Mouse (Mus musculus) intestine, embryonic 15.5 days (tissue): Measurements from ENCODE around the gene Amotl1. TPM values are rescaled to one million over a fixed set of nuclear protein-coding genes. Genes with fewer than 3 reads are reported as not detected.

Experiments
- ATAC-seq: fragments of 200-750 bp; cut with Nextera tagmentation; 2 replicates; pipeline ENCODE4 v1.8.0; 2017; ENCODE audit warnings: moderate TSS enrichment, moderate library complexity
- H3K27ac ChIP-seq: fragments of 300-500 bp; sonication (generic); 2 replicates; pipeline ENCODE4 v1.5.1; 2015; ENCODE audit warnings: mild to moderate bottlenecking, inconsistent platforms
- H3K27me3 ChIP-seq: fragments of 300-500 bp; sonication (generic); replicated peaks from 2 replicates; pipeline ENCODE4 v1.6.1; 2015; ENCODE audit warnings: inconsistent platforms
- H3K36me3 ChIP-seq: fragments of 300-500 bp; sonication (generic); 2 replicates; pipeline ENCODE4 v1.6.1; 2015; ENCODE audit warnings: inconsistent platforms
- H3K4me1 ChIP-seq: fragments of 300-500 bp; sonication (generic); replicated peaks from 2 replicates; pipeline ENCODE4 v1.6.1; 2015; ENCODE audit warnings: inconsistent platforms
- H3K4me2 ChIP-seq: fragments of 300-500 bp; sonication (generic); replicated peaks from 2 replicates; pipeline ENCODE4 v1.6.1; 2015; ENCODE audit warnings: mild to moderate bottlenecking, inconsistent platforms
- H3K4me3 ChIP-seq: fragments of 300-500 bp; sonication (generic); replicated peaks from 2 replicates; pipeline ENCODE4 v1.5.1; 2015; ENCODE audit warnings: inconsistent platforms
- H3K9ac ChIP-seq: fragments of 300-500 bp; sonication (generic); 2 replicates; pipeline ENCODE4 v1.6.1; 2015; ENCODE audit warnings: inconsistent platforms
- H3K9me3 ChIP-seq: fragments of 300-500 bp; sonication (generic); 2 replicates; pipeline ENCODE4 v1.6.1; 2016; ENCODE audit warnings: inconsistent platforms
- whole genome bisulfite sequencing: fragments of 180-500 bp; shearing (Covaris S2); methylation state at CpG from one replicate; pipeline ENCODE4 v1.1.7; 2015; 5-methylcytosine and 5-hydroxymethylcytosine counted together
- polyA plus RNA-seq: library from polyadenylated mRNA; unstranded; fragments of >200 nt; fragmentation: Nextera tagmentation; extraction: Ambion mirVana; gene quantifications from 2 replicates; pipeline ENCODE4 v1.2.1, GENCODE M21; 2015

Amotl1 gene
- polyA plus RNA-seq, 1 experiment from 2014 or later: 10.1 TPM

DNA sequence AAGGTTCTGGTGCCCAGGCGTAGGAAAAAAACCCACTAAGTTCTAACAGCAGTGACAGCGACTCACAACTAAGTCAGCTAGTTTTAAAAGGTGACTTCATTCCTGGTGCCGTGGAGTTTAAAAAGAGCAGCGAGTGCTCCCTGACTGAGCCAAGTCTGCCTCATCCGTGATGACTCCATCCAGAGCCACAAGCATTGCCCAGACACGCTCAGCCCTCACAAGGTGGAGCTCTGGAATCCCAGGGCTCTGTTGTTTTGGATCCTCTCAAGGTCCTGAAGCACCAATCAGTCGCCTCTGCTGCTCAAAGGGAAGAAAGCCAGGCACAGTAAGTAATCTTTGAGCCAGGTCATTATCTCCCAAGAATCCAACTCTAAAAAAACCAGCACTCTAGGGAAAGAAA lies 18.0 kb upstream of the Amotl1 start:
- Histone ChIP-seq H3K4me1 (no peaks in the 10 kb centered on the region), H3K9ac (no peak overlapping the region), H3K9me3 (no peaks in the 10 kb centered on the region), H3K4me2 (no peak overlapping the region), H3K27ac (no peak overlapping the region), H3K4me3 (no peak overlapping the region), H3K27me3 (no peaks in the 10 kb centered on the region), H3K36me3 (no peaks in the 10 kb centered on the region)
- WGBS: 67% methylated on average over 7 of the region's 7 CpGs
- no peak for ATAC-seq

GRCm38 (mm10) chr9:14662138-14662537 lies 17.3 kb upstream of the Amotl1 start:
- no peak overlapping the region for H3K4me3 ChIP-seq
- no peaks in the 10 kb centered on the region for H3K27me3 ChIP-seq
- no peaks in the 10 kb centered on the region for H3K9me3 ChIP-seq
- H3K4me2 ChIP-seq: no peak overlapping the region
- no peaks in the 10 kb centered on the region for H3K36me3 ChIP-seq
- no peak overlapping the region for H3K27ac ChIP-seq
- ATAC-seq: no peak
- H3K9ac ChIP-seq: no peak overlapping the region
- WGBS: 71% methylated on average over 9 of the region's 9 CpGs
- no peaks in the 10 kb centered on the region for H3K4me1 ChIP-seq

GRCm38 (mm10) chr9:14657926-14658325 lies 13.1 kb upstream of the Amotl1 start:
- Histone ChIP-seq H3K4me2 (no peak overlapping the region), H3K36me3 (no peaks in the 10 kb centered on the region), H3K9ac (no peak overlapping the region), H3K9me3 (no peaks in the 10 kb centered on the region), H3K4me3 (no peak overlapping the region), H3K27ac (no peak overlapping the region), H3K27me3 (no peaks in the 10 kb centered on the region), H3K4me1 (no peaks in the 10 kb centered on the region)
- WGBS: 41% methylated on average over 2 of the region's 2 CpGs
- ATAC-seq: no peak

- WGBS: 76% methylated on average over 2 of the region's 2 CpGs
- no peak for ATAC-seq
These were observed 9.2 kb upstream of the Amotl1 start for GRCm38 (mm10) chr9:14654010-14654409.

DNA sequence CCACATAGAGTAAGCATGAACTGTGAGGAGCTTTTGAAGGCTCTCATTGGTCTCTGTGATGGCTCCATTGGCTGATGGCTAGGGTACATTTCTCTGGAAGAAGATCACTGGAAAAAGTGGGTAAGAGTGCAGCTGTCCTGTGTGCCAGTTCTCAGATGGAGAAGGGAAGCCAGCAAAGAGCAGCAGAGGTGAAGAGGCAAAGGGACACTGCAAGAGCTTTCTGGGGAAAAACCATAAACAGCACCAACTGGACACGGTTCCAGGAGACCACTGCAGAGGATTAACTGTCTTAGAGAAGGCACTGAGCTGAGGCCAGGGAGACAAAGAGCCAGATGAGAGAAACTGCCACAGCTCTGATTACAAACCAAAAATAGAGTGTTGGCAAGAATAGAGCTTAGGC lies 7.9 kb upstream of the Amotl1 start:
- Histone ChIP-seq H3K9ac (no peak overlapping the region), H3K27ac (no peak overlapping the region), H3K9me3 (no peaks in the 10 kb centered on the region), H3K4me3 (no peak overlapping the region), H3K4me2 (no peak overlapping the region), H3K4me1 (no peaks in the 10 kb centered on the region), H3K36me3 (no peaks in the 10 kb centered on the region), H3K27me3 (no peaks in the 10 kb centered on the region)
- no peak for ATAC-seq
- 71% methylated on average over 1 of the region's 1 CpGs for WGBS

More at GRCm38 (mm10) chr9:14654010-14654409, 9.2 kb upstream of the Amotl1 start:
- Histone ChIP-seq H3K9me3 (no peaks in the 10 kb centered on the region), H3K27me3 (no peaks in the 10 kb centered on the region), H3K9ac (no peak overlapping the region), H3K4me2 (no peak overlapping the region), H3K36me3 (no peaks in the 10 kb centered on the region), H3K4me3 (no peak overlapping the region), H3K4me1 (no peaks in the 10 kb centered on the region), H3K27ac (no peak overlapping the region)

DNA sequence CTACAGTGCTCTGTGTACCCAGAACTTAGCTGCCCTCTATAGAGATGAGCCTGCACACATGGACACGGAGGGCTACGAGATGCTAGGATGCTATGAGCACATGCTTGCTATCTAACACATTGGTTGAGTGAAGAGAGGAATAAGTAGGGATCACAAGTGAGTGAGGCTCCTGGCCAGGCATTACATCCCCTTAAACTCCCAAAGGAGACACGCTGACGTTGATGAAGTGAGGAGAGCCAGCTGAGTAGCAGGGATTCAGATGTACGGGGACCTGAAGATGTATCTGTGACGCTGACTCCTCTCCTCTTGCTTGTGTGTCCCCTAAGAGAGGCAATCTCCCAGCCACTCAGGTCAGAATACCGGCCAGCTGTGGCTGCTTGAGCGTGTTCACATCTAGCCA lies 3.0 kb upstream of the Amotl1 start:
- no peaks in the 10 kb centered on the region; the same call in 1 of the 2 replicates for H3K4me1 ChIP-seq
- no peaks in the 10 kb centered on the region for H3K36me3 ChIP-seq

DNA sequence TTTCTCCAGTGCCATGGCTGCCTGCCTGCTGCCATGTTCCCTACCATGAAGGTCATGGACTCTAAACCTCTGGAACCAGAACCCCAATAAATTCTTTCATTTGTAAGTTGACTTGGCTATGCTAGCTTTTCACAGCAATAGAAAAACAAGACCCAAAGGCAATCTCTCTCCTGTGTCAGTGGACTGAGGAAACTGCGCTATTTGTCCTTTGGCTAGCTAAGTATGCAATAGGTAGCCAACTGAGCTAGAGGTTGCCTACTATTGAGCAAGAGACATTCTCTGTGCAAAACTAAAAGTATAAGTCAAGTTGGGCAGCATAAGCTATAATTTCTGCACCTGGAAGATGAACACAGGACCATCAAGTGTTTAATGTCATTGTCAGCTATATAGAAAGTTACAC lies 1.8 kb upstream of the Amotl1 start:
- Histone ChIP-seq H3K9ac (no peak overlapping the region), H3K36me3 (no peaks in the 10 kb centered on the region), H3K9me3 (no peaks in the 10 kb centered on the region), H3K4me1 (peaks cover 2% of the 10 kb centered on the region; the same call in 1 of the 2 replicates), H3K27ac (no peak overlapping the region), H3K4me2 (no peak overlapping the region), H3K27me3 (no peaks in the 10 kb centered on the region), H3K4me3 (no peak overlapping the region)
- no peak for ATAC-seq
- 93% methylated on average over 1 of the region's 1 CpGs for WGBS

More for the DNA sequence above, 3.0 kb upstream of the Amotl1 start:
- H3K4me3 ChIP-seq: no peak overlapping the region
- H3K9me3 ChIP-seq: no peaks in the 10 kb centered on the region
- H3K4me2 ChIP-seq: no peak overlapping the region
- ATAC-seq: no peak
- H3K27ac ChIP-seq: no peak overlapping the region
- no peak overlapping the region for H3K9ac ChIP-seq
- WGBS: 85% methylated on average over 8 of the region's 8 CpGs
- no peaks in the 10 kb centered on the region for H3K27me3 ChIP-seq

- no peaks in the 10 kb centered on the region for H3K9me3 ChIP-seq
- H3K4me1 ChIP-seq: peaks cover 2% of the 10 kb centered on the region; the same call in 1 of the 2 replicates
- no peaks in the 10 kb centered on the region for H3K27me3 ChIP-seq
- H3K27ac ChIP-seq: no peak overlapping the region
- no peak for ATAC-seq
- no peak overlapping the region for H3K4me3 ChIP-seq
- WGBS: 73% methylated on average over 3 of the region's 3 CpGs
- no peak overlapping the region for H3K4me2 ChIP-seq
- no peak overlapping the region for H3K9ac ChIP-seq
- H3K36me3 ChIP-seq: no peaks in the 10 kb centered on the region
These were observed 1.2 kb upstream of the Amotl1 start for GRCm38 (mm10) chr9:14646061-14646460.

- 67% methylated on average over 6 of the region's 6 CpGs for WGBS
- no peak for ATAC-seq
- no peak overlapping the region for H3K27ac ChIP-seq
These were observed 1.5 kb downstream of the Amotl1 start for GRCm38 (mm10) chr9:14643328-14643727.

GRCm38 (mm10) chr9:14642251-14643021 lies 2.4 kb downstream of the Amotl1 start:
- H3K36me3 ChIP-seq: no peaks in the 10 kb centered on the region
- H3K4me3 ChIP-seq: no peak overlapping the region
- 23% methylated on average over 5 of the region's 5 CpGs for WGBS
- peaks cover 2% of the 10 kb centered on the region; the same call in 1 of the 2 replicates for H3K4me1 ChIP-seq
- H3K9me3 ChIP-seq: no peaks in the 10 kb centered on the region
- H3K27ac ChIP-seq: no peak overlapping the region
- H3K27me3 ChIP-seq: no peaks in the 10 kb centered on the region
- no peak overlapping the region for H3K9ac ChIP-seq
- no peak for ATAC-seq
- no peak overlapping the region for H3K4me2 ChIP-seq

More at GRCm38 (mm10) chr9:14643328-14643727, 1.5 kb downstream of the Amotl1 start:
- Histone ChIP-seq H3K27me3 (no peaks in the 10 kb centered on the region), H3K4me2 (no peak overlapping the region), H3K4me1 (peaks cover 2% of the 10 kb centered on the region; the same call in 1 of the 2 replicates), H3K9ac (no peak overlapping the region), H3K4me3 (no peak overlapping the region), H3K36me3 (no peaks in the 10 kb centered on the region), H3K9me3 (no peaks in the 10 kb centered on the region)

DNA sequence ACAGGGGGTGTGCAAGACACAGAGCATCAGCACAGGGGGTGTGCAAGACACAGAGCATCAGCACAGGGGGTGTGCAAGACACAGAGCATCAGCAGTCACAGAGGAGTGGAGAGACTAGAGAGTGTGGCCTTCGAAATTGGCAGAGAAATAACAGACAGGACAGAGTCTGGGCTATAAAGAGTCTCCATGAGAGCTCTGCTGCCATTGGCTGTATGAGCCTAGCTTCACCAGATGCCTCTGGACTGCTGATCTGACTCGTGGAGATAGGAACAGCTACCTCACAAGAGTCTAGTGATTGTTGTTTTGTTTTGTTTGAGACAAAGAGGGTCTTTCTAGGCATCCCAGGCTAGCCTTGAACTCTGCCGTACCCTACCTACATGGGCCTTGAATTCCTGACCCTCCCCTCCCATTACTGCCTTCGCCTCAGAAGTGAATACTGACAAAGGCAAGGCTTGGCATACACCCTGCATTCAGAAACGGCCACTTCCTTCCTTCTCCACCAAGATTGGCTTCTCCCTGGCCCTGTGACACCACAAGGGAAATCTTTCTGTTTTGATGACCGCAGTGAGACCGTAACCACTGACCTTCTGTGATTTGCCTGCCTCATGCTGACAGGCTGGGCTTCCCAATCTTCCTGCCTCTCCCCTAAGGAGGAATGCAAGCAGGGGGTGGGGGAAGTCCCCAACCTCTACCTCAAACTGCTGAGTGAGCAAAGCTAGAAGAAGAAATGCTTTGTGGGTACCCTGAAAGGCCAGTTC lies 3.4 kb downstream of the Amotl1 start:
- Histone ChIP-seq H3K4me1 (peaks cover 2% of the 10 kb centered on the region; the same call in 1 of the 2 replicates), H3K36me3 (no peaks in the 10 kb centered on the region), H3K4me3 (no peak overlapping the region), H3K9me3 (no peaks in the 10 kb centered on the region), H3K4me2 (no peak overlapping the region), H3K27ac (peak overlapping the region; percentile 13; the same call in 1 of the 2 replicates), H3K27me3 (no peaks in the 10 kb centered on the region), H3K9ac (no peak overlapping the region)
- WGBS: 43% methylated on average over 7 of the region's 7 CpGs
- ATAC-seq: peak; percentile 51

- ATAC-seq: no peak
- WGBS: 51% methylated on average over 3 of the region's 3 CpGs
- no peaks in the 10 kb centered on the region for H3K36me3 ChIP-seq
These were observed 8.6 kb downstream of the Amotl1 start for GRCm38 (mm10) chr9:14636244-14636643.

More at GRCm38 (mm10) chr9:14636244-14636643, 8.6 kb downstream of the Amotl1 start:
- Histone ChIP-seq H3K9ac (no peak overlapping the region), H3K9me3 (no peaks in the 10 kb centered on the region), H3K4me3 (no peak overlapping the region), H3K27ac (no peak overlapping the region), H3K4me2 (no peak overlapping the region), H3K4me1 (0 out of 2 replicates have a peak, but pooled peaks cover 7% of the 10 kb centered on the region), H3K27me3 (peaks cover 6% of the 10 kb centered on the region)
